Mouse (Mus musculus) midbrain, embryonic 10.5 days (tissue): ENCODE data around the gene Gad2. TPM values are rescaled to one million over a fixed set of nuclear protein-coding genes. Genes with fewer than 3 reads are reported as not detected.

Source experiments
- DNase-seq: peaks from one replicate; pipeline ENCODE4 v3.0.0-alpha.2; 2017; ENCODE audit warnings: low spot score
- H3K27ac ChIP-seq: fragments of 300-500 bp; sonication (generic); replicated peaks from 2 replicates; pipeline ENCODE4 v1.5.1; 2016; ENCODE audit warnings: mild to moderate bottlenecking
- H3K27me3 ChIP-seq: fragments of 300-500 bp; sonication (generic); 2 replicates; pipeline ENCODE4 v1.6.1; 2016; ENCODE audit warnings: low read depth, mild to moderate bottlenecking; ENCODE audit not compliant: poor library complexity, severe bottlenecking
- H3K36me3 ChIP-seq: fragments of 300-500 bp; sonication (generic); 2 replicates; pipeline ENCODE4 v1.6.1; 2016; ENCODE audit warnings: mild to moderate bottlenecking, moderate library complexity
- H3K4me1 ChIP-seq: fragments of 300-500 bp; sonication (generic); 2 replicates; pipeline ENCODE4 v1.6.1; 2016
- H3K4me3 ChIP-seq: fragments of 300-500 bp; sonication (generic); 2 replicates; pipeline ENCODE4 v1.5.1; 2016; ENCODE audit warnings: mild to moderate bottlenecking, moderate library complexity
- H3K9me3 ChIP-seq: fragments of 300-500 bp; sonication (generic); replicated peaks from 2 replicates; pipeline ENCODE4 v1.6.1; 2016; ENCODE audit warnings: mild to moderate bottlenecking
- WGBS: fragments of 180-500 bp; shearing (Covaris S2); methylation state at CpG from one replicate; pipeline ENCODE4 v1.1.7; 2016; 5-methylcytosine and 5-hydroxymethylcytosine counted together
- polyA plus RNA-seq: library from polyadenylated mRNA; unstranded; fragments of >200 nt; fragmentation: Nextera tagmentation; extraction: Ambion mirVana; gene quantifications from 2 replicates; pipeline ENCODE4 v1.2.1, GENCODE M21; 2016

The Gad2 gene
- polyA plus RNA-seq, 1 experiment from 2014 or later, result 4.0 TPM

GRCm38 (mm10) chr2:22677066-22677465 is 55.1 kb downstream of the Gad2 start:
- no peaks in the 10 kb centered on the region for H3K27me3 ChIP-seq
- no peak overlapping the region for H3K4me3 ChIP-seq
- WGBS, result 30% methylated on average over 8 of the region's 8 CpGs
- H3K27ac ChIP-seq, result no peak overlapping the region
- H3K9me3 ChIP-seq, result no peaks in the 10 kb centered on the region
- H3K36me3 ChIP-seq, result no peaks in the 10 kb centered on the region
- no peaks in the 10 kb centered on the region for H3K4me1 ChIP-seq
- DNase-seq, result no peak

GRCm38 (mm10) chr2:22679944-22680343 is 57.9 kb downstream of the Gad2 start:
- H3K27ac ChIP-seq, result no peak overlapping the region
- no peak for DNase-seq
- no peaks in the 10 kb centered on the region for H3K36me3 ChIP-seq
- WGBS, result 69% methylated on average over 4 of the region's 4 CpGs
- no peaks in the 10 kb centered on the region for H3K27me3 ChIP-seq
- H3K4me1 ChIP-seq, result no peaks in the 10 kb centered on the region
- H3K4me3 ChIP-seq, result no peak overlapping the region
- no peaks in the 10 kb centered on the region for H3K9me3 ChIP-seq

- no peaks in the 10 kb centered on the region for H3K4me1 ChIP-seq
These were observed 68.0 kb downstream of the Gad2 start for GRCm38 (mm10) chr2:22689969-22690368.

GRCm38 (mm10) chr2:22704780-22705727 is 83.0 kb downstream of the Gad2 start:
- Histone ChIP-seq H3K36me3 (no peaks in the 10 kb centered on the region), H3K27ac (no peak overlapping the region), H3K27me3 (no peaks in the 10 kb centered on the region), H3K4me1 (no peaks in the 10 kb centered on the region), H3K4me3 (no peak overlapping the region), H3K9me3 (no peaks in the 10 kb centered on the region)
- WGBS, result 89% methylated on average over 4 of the region's 4 CpGs
- no peak for DNase-seq

More at GRCm38 (mm10) chr2:22689969-22690368, 68.0 kb downstream of the Gad2 start:
- WGBS, result 78% methylated on average over 7 of the region's 7 CpGs
- no peaks in the 10 kb centered on the region for H3K36me3 ChIP-seq
- DNase-seq, result no peak
- no peaks in the 10 kb centered on the region for H3K27me3 ChIP-seq
- no peak overlapping the region for H3K27ac ChIP-seq
- no peaks in the 10 kb centered on the region for H3K9me3 ChIP-seq
- no peak overlapping the region for H3K4me3 ChIP-seq

GRCm38 (mm10) chr2:22706233-22706632 is 84.2 kb downstream of the Gad2 start:
- H3K36me3 ChIP-seq, result no peaks in the 10 kb centered on the region
- no peaks in the 10 kb centered on the region for H3K9me3 ChIP-seq
- WGBS, result 85% methylated on average over 3 of the region's 3 CpGs
- H3K27ac ChIP-seq, result no peak overlapping the region
- no peaks in the 10 kb centered on the region for H3K27me3 ChIP-seq
- H3K4me3 ChIP-seq, result no peak overlapping the region
- H3K4me1 ChIP-seq, result no peaks in the 10 kb centered on the region
- DNase-seq, result no peak

GRCm38 (mm10) chr2:22721522-22722470 is 99.8 kb downstream of the Gad2 start:
- H3K36me3 ChIP-seq, result no peaks in the 10 kb centered on the region

GRCm38 (mm10) chr2:22723927-22724534 is 102.0 kb downstream of the Gad2 start:
- WGBS, result 78% methylated on average over 3 of the region's 3 CpGs
- Histone ChIP-seq H3K36me3 (no peaks in the 10 kb centered on the region), H3K27me3 (no peaks in the 10 kb centered on the region), H3K9me3 (no peaks in the 10 kb centered on the region), H3K4me1 (no peaks in the 10 kb centered on the region), H3K27ac (no peak overlapping the region), H3K4me3 (no peak overlapping the region)
- no peak for DNase-seq

More at GRCm38 (mm10) chr2:22721522-22722470, 99.8 kb downstream of the Gad2 start:
- DNase-seq, result peak; percentile 46
- no peaks in the 10 kb centered on the region for H3K4me1 ChIP-seq
- no peak overlapping the region for H3K4me3 ChIP-seq
- 35% methylated on average over 8 of the region's 8 CpGs for WGBS
- no peaks in the 10 kb centered on the region for H3K27me3 ChIP-seq
- no peaks in the 10 kb centered on the region for H3K9me3 ChIP-seq
- H3K27ac ChIP-seq, result no peak overlapping the region

- Histone ChIP-seq H3K36me3 (no peaks in the 10 kb centered on the region), H3K27me3 (no peaks in the 10 kb centered on the region), H3K4me1 (no peaks in the 10 kb centered on the region), H3K4me3 (no peak overlapping the region), H3K9me3 (no peaks in the 10 kb centered on the region), H3K27ac (no peak overlapping the region)
- DNase-seq, result no peak
- 84% methylated on average over 1 of the region's 1 CpGs for WGBS
These were observed 105.1 kb downstream of the Gad2 start for GRCm38 (mm10) chr2:22727113-22727512.

- Histone ChIP-seq H3K27me3 (peaks cover 3% of the 10 kb centered on the region; the same call in 1 of the 2 replicates), H3K9me3 (no peaks in the 10 kb centered on the region; the same call in 1 of the 2 replicates), H3K27ac (no peak overlapping the region), H3K36me3 (no peaks in the 10 kb centered on the region), H3K4me1 (no peaks in the 10 kb centered on the region), H3K4me3 (no peak overlapping the region)
- DNase-seq, result no peak
- WGBS, result 78% methylated on average over 2 of the region's 2 CpGs
These were observed 114.1 kb downstream of the Gad2 start for GRCm38 (mm10) chr2:22736134-22736533.

GRCm38 (mm10) chr2:22739369-22739768 is 117.4 kb downstream of the Gad2 start:
- Histone ChIP-seq H3K4me3 (no peak overlapping the region), H3K4me1 (0 out of 2 replicates have a peak, but pooled peaks cover 3% of the 10 kb centered on the region), H3K36me3 (no peaks in the 10 kb centered on the region), H3K27me3 (peaks cover 17% of the 10 kb centered on the region), H3K27ac (no peak overlapping the region), H3K9me3 (no peaks in the 10 kb centered on the region; the same call in 1 of the 2 replicates)
- no peak for DNase-seq
- WGBS, result 45% methylated on average over 1 of the region's 1 CpGs

- Histone ChIP-seq H3K4me1 (0 out of 2 replicates have a peak, but pooled peaks cover 3% of the 10 kb centered on the region), H3K9me3 (no peaks in the 10 kb centered on the region; the same call in 1 of the 2 replicates), H3K4me3 (no peak overlapping the region), H3K27ac (no peak overlapping the region), H3K27me3 (peaks cover 17% of the 10 kb centered on the region), H3K36me3 (no peaks in the 10 kb centered on the region)
- 73% methylated on average over 1 of the region's 1 CpGs for WGBS
- DNase-seq, result no peak
These were observed 118.4 kb downstream of the Gad2 start for GRCm38 (mm10) chr2:22740441-22740840.

- 64% methylated on average over 3 of the region's 3 CpGs for WGBS
- DNase-seq, result no peak
- Histone ChIP-seq H3K9me3 (no peaks in the 10 kb centered on the region; the same call in 1 of the 2 replicates), H3K36me3 (no peaks in the 10 kb centered on the region), H3K4me1 (0 out of 2 replicates have a peak, but pooled peaks cover 3% of the 10 kb centered on the region), H3K4me3 (no peak overlapping the region), H3K27me3 (peaks cover 17% of the 10 kb centered on the region), H3K27ac (no peak overlapping the region)
These were observed 119.2 kb downstream of the Gad2 start for GRCm38 (mm10) chr2:22741222-22741621.
